Mouse (Mus musculus) spleen, adult 2 months (tissue): ENCODE measurements around the gene Kif23.

ENCODE experiments used
- CTCF ChIP-seq: fragments of 200-500 bp; IDR thresholded peaks from 2 replicates; pipeline ENCODE4 v1.5.1; 2011; ENCODE audit warnings: mild to moderate bottlenecking, inconsistent platforms; ENCODE audit not compliant: insufficient read depth, insufficient read length, insufficient replicate concordance; ENCODE audit errors: extremely low read depth
- POLR2A ChIP-seq: fragments of 200-500 bp; IDR thresholded peaks from 2 replicates; pipeline ENCODE4 v1.6.1; 2011; ENCODE audit warnings: low read depth, low read length, inconsistent platforms

DNA sequence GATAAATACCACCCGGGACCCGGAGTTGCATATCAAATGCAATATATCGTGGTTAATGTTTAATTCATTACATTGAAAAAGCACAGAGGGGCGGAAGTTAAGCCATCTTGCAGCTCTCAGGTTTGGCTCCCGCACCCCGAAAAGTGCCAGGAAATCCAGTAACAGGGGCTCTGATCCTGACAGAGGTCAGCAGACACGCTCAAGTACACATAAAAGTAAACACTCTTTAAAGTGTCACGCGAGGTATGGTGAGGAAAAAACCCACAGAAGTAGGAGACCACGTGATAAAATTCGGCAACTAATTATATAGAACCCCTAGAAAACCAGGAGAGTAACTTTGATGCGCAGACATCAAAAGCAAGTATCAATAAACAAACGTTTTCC, 31.7 kb downstream of the Kif23 start:
- TF ChIP-seq CTCF (no peak), POLR2A (no peak)
